9 mouse cellular contexts compared by ENCODE assay signal in the genomic region with DNA sequence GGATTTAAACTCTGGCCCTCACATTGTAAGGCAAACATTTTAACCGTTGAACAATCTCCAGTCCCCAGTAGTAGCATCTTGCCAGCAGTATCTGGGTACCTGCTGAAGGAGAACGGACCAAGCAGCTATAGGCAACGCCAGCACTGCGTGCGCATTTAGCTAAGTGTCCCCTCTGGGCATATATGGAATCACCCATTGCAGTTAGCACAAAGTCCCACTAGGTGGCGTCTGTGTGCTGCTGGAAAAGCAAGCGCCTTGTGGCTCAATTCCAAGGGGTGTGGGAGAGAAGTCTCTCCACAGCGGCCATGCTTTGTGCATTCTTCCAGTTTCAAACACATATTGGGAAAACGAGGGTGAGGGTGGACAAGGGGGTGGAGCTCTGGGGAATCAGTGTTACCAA. TPM values are rescaled to one million over a fixed set of nuclear protein-coding genes. Genes with fewer than 3 reads are reported as not detected.
DNase-seq lines count a peak whose midpoint lies in the region; ATAC-seq and TF ChIP-seq lines count a peak whose summit lies in the region.
"Had no signal": no experiment of that assay in that cellular context is flagged by ENCODE, and none has a peak within 500 bp of the region (broad histone marks: within the 10 kb centered on the region; RNA-seq: fewer than 3 reads in every experiment).

No protein-coding gene starts in this region.

- in situ Hi-C loops in ES-E14 (cut with MboI; ENCODE audit: low sequenced_read_pairs in 2 of 2, unreplicated experiment in 2 of 2), result no loop called here

- ATAC-seq in erythroblast, adult 5-6 weeks (replicated peaks; ENCODE audit: low FRiP score, poor library complexity, severe bottlenecking), result peak; percentile 60
- ATAC-seq in heart, postnatal 0 days (ENCODE audit: insufficient read depth, low read depth), result no peak; the same call in 1 of the 2 replicates
- ATAC-seq in lung, embryonic 16.5 days (ENCODE audit: low read depth), result peak; percentile 36

- TF ChIP-seq CTCF in heart, postnatal 0 days (IDR thresholded peaks at IDR 0.05; ENCODE audit: low read depth), result peak; percentile 95

- H3K4me3 ChIP-seq in ES-E14 (ENCODE audit: insufficient read depth in 1 of 2, low read depth in 1 of 2, low read length in 2 of 2, poor library complexity in 1 of 2, severe bottlenecking in 1 of 2), result no peak overlapping the region
- no peak overlapping the region for H3K4me3 ChIP-seq in heart, postnatal 0 days (ENCODE audit: low read depth, low read length)
- no peak overlapping the region for H3K4me3 ChIP-seq in lung, embryonic 16.5 days (ENCODE audit: low read length)

- no peak for TF ChIP-seq EP300 in heart, postnatal 0 days (IDR thresholded peaks at IDR 0.05; ENCODE audit: low read depth)

- H3K4me1 ChIP-seq in ES-E14 (ENCODE audit: control insufficient read depth in 2 of 2, insufficient read depth in 2 of 2, low read length in 2 of 2, poor library complexity in 1 of 2), result no peaks in the 10 kb centered on the region
- H3K4me1 ChIP-seq in heart, postnatal 0 days (ENCODE audit: control insufficient read depth, insufficient read depth), result peaks cover 26% of the 10 kb centered on the region
- H3K4me1 ChIP-seq in lung, embryonic 16.5 days (replicated peaks; ENCODE audit: control insufficient read depth, insufficient read depth, low read length), result peaks cover 24% of the 10 kb centered on the region

- peak; percentile 87 for DNase-seq in ES-E14 (ENCODE audit: low read depth, low spot score)
- DNase-seq in brain, adult 2 months (ENCODE audit: low read depth, low spot score), result peak; percentile 98
- peak; percentile 78 for DNase-seq in heart, postnatal 0 days (ENCODE audit: low spot score)
- peak; percentile 93 to 95 for DNase-seq in kidney, postnatal 4 days
- peak; percentile 95 for DNase-seq in retina, embryonic 14.5 days (ENCODE audit: low spot score)
- DNase-seq in thymus, postnatal 36 days, result peak; percentile 61

- no peak overlapping the region for H3K27ac ChIP-seq in ES-E14 (ENCODE audit: insufficient read depth, low read depth, low read length, poor library complexity, severe bottlenecking)
- no peak overlapping the region for H3K27ac ChIP-seq in heart, postnatal 0 days (ENCODE audit: low read depth)
- H3K27ac ChIP-seq in lung, embryonic 16.5 days (ENCODE audit: low read length), result no peak overlapping the region
- H3K27ac ChIP-seq: macrophage had no signal

- no peak overlapping the region for H3K9ac ChIP-seq in ES-E14 (ENCODE audit: insufficient read depth, low read depth, low read length, poor library complexity, severe bottlenecking)
- no peak overlapping the region for H3K9ac ChIP-seq in heart, postnatal 0 days (replicated peaks; ENCODE audit: low read depth, low read length)
- H3K9ac ChIP-seq in lung, embryonic 16.5 days (ENCODE audit: low read length), result no peak overlapping the region

- WGBS in heart, postnatal 0 days, result 3% methylated on average over 9 of the region's 9 CpGs
- 1% methylated on average over 9 of the region's 9 CpGs for WGBS in lung, embryonic 16.5 days

- H3K27me3 ChIP-seq in heart, postnatal 0 days (ENCODE audit: control insufficient read depth, insufficient read depth, low read length), result peaks cover 14% of the 10 kb centered on the region
- peaks cover 11% of the 10 kb centered on the region; the same call in 1 of the 2 replicates for H3K27me3 ChIP-seq in lung, embryonic 16.5 days (ENCODE audit: control insufficient read depth, insufficient read depth, low read depth, low read length)

- H3K4me2 ChIP-seq in heart, postnatal 0 days (ENCODE audit: low read depth, low read length), result 0 out of 2 replicates have a peak overlapping the region, but pooled peaks have one; percentile 12
- 0 out of 2 replicates have a peak overlapping the region, but pooled peaks have one; percentile 16 for H3K4me2 ChIP-seq in lung, embryonic 16.5 days (ENCODE audit: low read depth, low read length)

- H3K9me3 ChIP-seq in ES-E14 (ENCODE audit: control insufficient read depth, insufficient read depth, low read depth, low read length), result no peaks in the 10 kb centered on the region
- no peaks in the 10 kb centered on the region for H3K9me3 ChIP-seq in heart, postnatal 0 days (replicated peaks; ENCODE audit: control insufficient read depth, low read length)
- no peaks in the 10 kb centered on the region for H3K9me3 ChIP-seq in lung, embryonic 16.5 days (ENCODE audit: control insufficient read depth, low read length)

- no peaks in the 10 kb centered on the region for H3K36me3 ChIP-seq in ES-E14 (ENCODE audit: control insufficient read depth, insufficient read depth, low read length, poor library complexity, severe bottlenecking)
- H3K36me3 ChIP-seq in heart, postnatal 0 days (replicated peaks; ENCODE audit: control insufficient read depth, insufficient read depth, low read length), result no peaks in the 10 kb centered on the region
- H3K36me3 ChIP-seq in lung, embryonic 16.5 days (ENCODE audit: control insufficient read depth, insufficient read depth, low read length), result no peaks in the 10 kb centered on the region

TF ChIP-seq in ES-E14, 5 proteins besides CTCF, POLR2A, EP300 and RAD21:
- TF ChIP-seq ZC3H11A (IDR thresholded peaks at IDR 0.05; ENCODE audit: borderline replicate concordance, low read depth, low read length) (peak; percentile 83; the same call in 1 of the 2 replicates), HCFC1 (IDR thresholded peaks at IDR 0.05; ENCODE audit: borderline replicate concordance, insufficient read depth, low read length) (0 out of 2 replicates have a peak, but pooled peaks have one; percentile 23), ZNF384 (IDR thresholded peaks at IDR 0.05; ENCODE audit: low read depth, low read length) (no peak), MAFK (IDR thresholded peaks at IDR 0.05; ENCODE audit: insufficient read depth, low read depth, low read length) (no peak)
TF ChIP-seq in ES-E14: peak in this region for 2.

RNA-seq across cellular contexts. Expression of gene Sdhaf1, which starts 12.7 kb away (rescaled TPM):
- 6.6 and 8.5 TPM in 2 replicates for total RNA-seq in ES-E14 (2012; rRNA removed)
- total RNA-seq in erythroblast, adult 5-6 weeks (2015; ENCODE audit: low replicate concordance), result 0.84 TPM in 1 of 2 replicates, not detected in the other
- total RNA-seq in erythroblast, adult 5-6 weeks (2017; ENCODE audit: low replicate concordance), result 0.77 and 2.8 TPM in 2 replicates
- total RNA-seq in heart, postnatal 0 days (2014; rRNA removed; ENCODE audit: low replicate concordance), result 15.8 and 16.5 TPM in 2 replicates
- polyA plus RNA-seq in heart, postnatal 0 days (2015; fragmentation: Nextera tagmentation; extraction: Ambion mirVana), result 23.2 and 23.3 TPM in 2 replicates
- 14.5 and 15.8 TPM in 2 replicates for polyA plus RNA-seq in lung, embryonic 16.5 days (2015; fragmentation: Nextera tagmentation; extraction: Ambion mirVana)

RNA-seq across cellular contexts. Expression of gene E130208F15Rik, which starts 14.8 kb away (rescaled TPM):
- 1.9 and 3.3 TPM in 2 replicates for total RNA-seq in ES-E14 (2012; rRNA removed)
- total RNA-seq in erythroblast, adult 5-6 weeks (2015; ENCODE audit: low replicate concordance), result not detected in 2 replicates
- 1.5 TPM in 1 of 2 replicates, not detected in the other for total RNA-seq in erythroblast, adult 5-6 weeks (2017; ENCODE audit: low replicate concordance)
- total RNA-seq in heart, postnatal 0 days (2014; rRNA removed; ENCODE audit: low replicate concordance), result 0.46 and 0.77 TPM in 2 replicates
- polyA plus RNA-seq in heart, postnatal 0 days (2015; fragmentation: Nextera tagmentation; extraction: Ambion mirVana), result 2.6 and 3.1 TPM in 2 replicates
- polyA plus RNA-seq in lung, embryonic 16.5 days (2015; fragmentation: Nextera tagmentation; extraction: Ambion mirVana), result 0.38 TPM in 1 of 2 replicates, not detected in the other

RNA-seq across cellular contexts. Expression of gene Syne4, which starts 21.8 kb away (rescaled TPM):
- total RNA-seq in ES-E14 (2012; rRNA removed), result 14.5 and 25.5 TPM in 2 replicates
- not detected in 2 replicates for total RNA-seq in erythroblast, adult 5-6 weeks (2015; ENCODE audit: low replicate concordance)
- not detected in 2 replicates for total RNA-seq in erythroblast, adult 5-6 weeks (2017; ENCODE audit: low replicate concordance)
- total RNA-seq in heart, postnatal 0 days (2014; rRNA removed; ENCODE audit: low replicate concordance), result 0.34 and 1.1 TPM in 2 replicates
- polyA plus RNA-seq in heart, postnatal 0 days (2015; fragmentation: Nextera tagmentation; extraction: Ambion mirVana), result 1.6 TPM in 2 replicates
- polyA plus RNA-seq in lung, embryonic 16.5 days (2015; fragmentation: Nextera tagmentation; extraction: Ambion mirVana), result 32.5 and 33.6 TPM in 2 replicates

RNA-seq across cellular contexts. Expression of gene Lrfn3, which starts 26.2 kb away (rescaled TPM):
- total RNA-seq in ES-E14 (2012; rRNA removed), result 2.6 and 4.4 TPM in 2 replicates
- not detected in 2 replicates for total RNA-seq in erythroblast, adult 5-6 weeks (2015; ENCODE audit: low replicate concordance)
- not detected in 2 replicates for total RNA-seq in erythroblast, adult 5-6 weeks (2017; ENCODE audit: low replicate concordance)
- total RNA-seq in heart, postnatal 0 days (2014; rRNA removed; ENCODE audit: low replicate concordance), result 3.6 and 5.4 TPM in 2 replicates
- polyA plus RNA-seq in heart, postnatal 0 days (2015; fragmentation: Nextera tagmentation; extraction: Ambion mirVana), result 0.40 and 0.69 TPM in 2 replicates
- 3.5 and 3.9 TPM in 2 replicates for polyA plus RNA-seq in lung, embryonic 16.5 days (2015; fragmentation: Nextera tagmentation; extraction: Ambion mirVana)
- polyA plus RNA-seq: macrophage had no signal

RNA-seq across cellular contexts. Expression of gene Alkbh6, which starts 27.9 kb away (rescaled TPM):
- 24.5 and 37.8 TPM in 2 replicates for total RNA-seq in ES-E14 (2012; rRNA removed)
- 0.96 and 3.3 TPM in 2 replicates for total RNA-seq in erythroblast, adult 5-6 weeks (2015; ENCODE audit: low replicate concordance)
- 2.0 and 5.4 TPM in 2 replicates for total RNA-seq in erythroblast, adult 5-6 weeks (2017; ENCODE audit: low replicate concordance)
- 40.0 and 57.2 TPM in 2 replicates for total RNA-seq in heart, postnatal 0 days (2014; rRNA removed; ENCODE audit: low replicate concordance)
- polyA plus RNA-seq in heart, postnatal 0 days (2015; fragmentation: Nextera tagmentation; extraction: Ambion mirVana), result 63.5 and 71.2 TPM in 2 replicates
- polyA plus RNA-seq in lung, embryonic 16.5 days (2015; fragmentation: Nextera tagmentation; extraction: Ambion mirVana), result 82.1 and 84.4 TPM in 2 replicates
